Mouse (Mus musculus) natural killer cell, adult 2 months (primary cell): ENCODE results near the gene Pml.

Experiments used
- DNase-seq, 2 experiments: peaks; one replicate each; pipeline ENCODE4 v3.0.0; 2022; ENCODE audit warnings: low spot score in 2 of 2

Gene Pml

DNA sequence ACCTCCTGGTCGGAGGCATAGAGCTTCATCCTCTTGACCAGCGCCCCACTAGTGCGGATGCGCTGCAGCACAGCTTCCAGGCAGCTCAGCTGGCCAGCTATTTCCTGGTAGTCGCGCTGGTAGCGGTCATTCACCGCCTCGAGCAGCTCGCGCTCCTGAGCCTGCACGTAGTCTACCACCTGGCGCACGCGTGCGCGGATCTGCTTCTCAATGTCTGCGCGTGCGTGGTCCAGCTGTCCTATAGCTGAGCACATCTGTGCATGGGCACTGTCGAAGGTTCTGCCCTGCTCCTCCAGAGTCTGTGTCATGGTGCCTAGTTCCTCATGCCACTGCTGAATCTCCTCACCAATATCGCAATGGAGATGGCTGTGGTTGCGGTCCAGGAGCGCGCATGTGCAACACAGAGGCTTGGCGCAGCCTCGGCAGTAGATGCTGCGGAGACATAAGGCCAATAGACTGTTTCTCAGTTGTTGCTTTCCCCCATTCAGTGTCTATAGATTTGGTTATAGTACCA, 15.0 kb downstream of the Pml start:
- no peak for DNase-seq

DNA sequence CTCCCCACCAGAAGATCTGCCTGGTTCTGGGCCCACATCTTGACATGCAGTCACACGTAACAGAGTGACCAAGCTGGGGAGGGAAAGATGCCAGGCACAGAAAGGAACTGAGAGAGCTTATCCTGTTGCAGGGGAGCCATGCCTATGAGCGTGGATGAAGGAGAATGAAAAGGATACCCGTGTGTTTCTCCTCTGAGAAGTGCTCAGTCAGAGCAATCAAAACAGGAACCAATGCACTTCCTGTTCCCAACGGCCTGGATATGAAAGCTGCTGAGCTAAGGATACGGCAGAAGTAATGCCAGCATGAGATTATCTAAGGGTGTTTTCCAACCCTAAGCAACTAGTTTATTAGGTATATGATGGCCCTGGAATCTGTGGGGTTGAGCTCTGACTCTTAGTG, 17.2 kb downstream of the Pml start:
- no peak for DNase-seq

DNA sequence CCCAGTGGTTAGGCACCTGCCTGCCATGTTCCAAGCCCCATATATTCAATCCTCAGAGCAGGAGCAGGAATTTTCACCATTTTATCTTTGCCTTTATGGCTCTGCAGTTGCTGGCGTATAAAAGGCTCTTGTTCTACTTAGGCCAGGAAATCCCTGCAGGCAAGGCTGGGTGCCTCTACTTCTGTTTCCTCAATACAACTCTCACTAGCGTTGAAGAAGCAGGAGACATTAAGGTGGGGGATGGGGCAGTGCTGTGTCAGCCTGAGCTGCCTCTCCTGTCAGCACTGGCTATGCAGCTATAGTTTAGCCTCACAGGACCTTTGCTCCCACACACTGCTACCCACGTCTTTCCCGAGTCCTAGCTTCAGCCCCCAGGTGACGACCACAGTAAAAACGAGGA, 17.8 kb downstream of the Pml start:
- DNase-seq, result no peak

DNA sequence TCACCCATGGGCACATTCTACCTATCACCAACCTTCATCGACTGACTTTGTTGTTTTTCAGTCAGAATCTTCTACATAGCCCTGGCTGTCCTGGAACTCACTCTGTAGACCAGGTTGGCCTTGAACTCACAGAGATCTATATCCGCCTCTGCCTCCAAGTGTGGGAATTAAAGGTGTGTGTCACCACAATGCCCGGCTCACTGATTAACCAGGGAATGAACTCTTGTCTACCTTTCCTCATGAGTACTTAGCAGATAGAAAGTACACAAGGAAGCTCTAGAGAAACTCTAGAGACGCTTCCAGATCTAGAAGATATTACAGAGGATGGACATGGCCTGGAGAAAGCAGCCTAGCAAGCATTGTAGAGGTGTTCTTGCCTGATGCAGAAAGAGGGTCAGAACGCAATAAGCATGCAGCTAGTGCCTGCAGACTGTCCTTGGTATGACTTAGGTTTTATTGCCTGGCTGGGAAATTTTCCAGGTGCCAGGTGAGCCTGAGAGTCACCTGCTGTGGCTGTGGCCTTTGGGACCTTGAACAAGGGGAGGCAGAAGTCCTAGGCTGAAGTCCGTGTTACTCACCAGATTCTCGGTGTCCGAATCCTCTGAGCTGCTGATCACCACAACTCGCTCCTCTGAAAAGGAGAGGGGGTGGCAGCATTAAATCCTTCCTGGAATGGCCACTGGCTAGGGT, 20.7 kb downstream of the Pml start:
- DNase-seq, result no peak

DNA sequence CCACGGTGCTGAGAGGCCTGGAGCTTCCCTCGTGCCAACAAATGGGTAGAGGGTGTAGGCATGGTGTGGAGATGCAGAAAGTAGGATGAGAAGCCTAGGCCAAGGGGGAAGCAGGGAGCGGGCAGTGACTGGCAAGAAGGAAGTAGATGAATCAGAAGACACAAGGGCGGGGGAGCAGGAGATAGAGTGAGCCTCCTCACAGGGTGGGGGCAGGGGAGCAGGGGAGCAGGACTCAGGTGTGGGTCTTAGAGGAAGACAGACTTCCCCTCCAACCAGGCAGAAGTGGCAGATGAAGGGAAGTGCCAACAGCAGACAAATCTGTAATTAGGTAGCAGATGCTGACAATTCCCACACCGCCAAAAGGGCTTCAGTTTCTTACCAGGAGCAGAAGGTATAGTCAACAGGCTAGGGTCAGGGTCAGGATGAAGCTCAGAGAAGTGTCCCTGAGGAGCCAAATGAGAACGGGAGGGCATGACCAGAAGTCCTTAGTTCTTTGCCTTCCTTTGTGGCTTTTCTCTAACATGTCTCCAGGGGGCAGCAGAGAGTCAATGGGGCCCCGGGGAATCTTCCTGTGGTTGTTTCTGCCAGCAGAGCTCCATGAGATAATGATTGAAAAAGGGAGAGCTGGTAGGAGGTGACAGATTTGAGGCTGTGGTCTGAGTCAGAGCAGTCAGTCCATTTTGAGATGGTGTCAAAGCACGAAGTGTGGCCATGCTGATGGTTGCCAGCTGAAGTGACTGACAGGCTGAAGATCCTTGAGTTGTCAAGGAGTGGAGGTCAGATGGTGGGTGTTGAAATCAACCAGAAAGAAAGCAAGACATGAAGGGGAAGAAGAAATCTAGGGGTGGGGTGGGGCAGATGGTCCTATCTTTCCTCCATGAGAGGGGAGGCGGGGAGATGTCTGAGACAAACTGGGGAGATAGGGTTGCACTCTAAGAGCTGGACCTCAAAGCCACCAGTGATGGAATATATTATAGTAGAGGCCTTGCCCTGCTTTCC, 23.4 kb downstream of the Pml start:
- DNase-seq, result peak; percentile 47 to 66

DNA sequence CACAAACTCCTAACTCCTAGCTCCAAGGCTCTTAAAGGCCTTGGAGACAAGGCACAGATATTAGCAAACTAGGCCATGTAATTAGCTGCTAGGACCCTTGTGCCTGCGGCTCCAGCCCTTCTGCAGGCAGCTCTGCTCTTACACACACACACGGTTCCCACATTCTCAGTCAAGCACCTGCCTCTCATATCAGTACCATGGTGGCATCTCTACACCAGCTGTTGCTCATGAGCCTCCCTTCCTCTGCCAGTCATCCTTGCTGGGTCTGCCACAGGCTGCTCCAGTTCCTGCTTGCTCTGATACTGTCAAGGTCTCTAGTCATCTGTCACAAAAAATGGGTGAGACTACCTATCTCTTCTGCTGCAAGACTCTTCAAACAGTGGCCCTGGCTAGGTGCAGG, 25.2 kb downstream of the Pml start:
- no peak for DNase-seq

DNA sequence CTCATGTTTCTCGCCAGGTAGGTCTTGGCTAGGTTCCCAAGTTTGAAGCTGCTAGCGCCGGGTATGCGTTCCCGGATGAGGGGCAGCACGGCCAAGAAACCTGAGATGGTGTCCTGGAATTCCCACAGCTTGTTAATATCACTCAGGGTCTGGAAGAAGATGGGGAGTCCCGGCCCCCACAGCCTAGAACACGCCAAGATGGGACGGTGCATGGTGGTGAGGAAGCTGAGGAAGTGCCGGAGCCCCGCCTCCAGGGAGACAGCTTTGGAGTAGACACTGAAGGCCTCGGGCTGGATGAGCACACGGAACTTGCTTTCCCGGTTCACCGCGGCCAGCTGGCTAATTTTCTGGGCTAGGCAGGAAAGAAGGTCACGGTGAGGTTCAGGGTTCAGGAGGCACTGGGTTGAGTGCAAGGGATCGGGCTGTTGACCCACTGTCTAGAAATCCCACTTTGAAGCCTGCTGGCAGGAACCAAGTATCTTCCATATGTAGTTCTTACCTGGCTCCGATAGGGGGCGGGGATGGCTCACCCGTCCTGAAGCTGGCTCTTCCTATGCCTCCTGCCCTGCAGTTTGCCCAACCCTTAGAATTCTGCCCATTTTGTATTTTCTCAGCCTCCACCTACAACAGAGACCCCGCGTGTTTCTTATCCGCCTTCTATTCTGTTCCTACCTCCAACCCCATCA, 29.2 kb downstream of the Pml start:
- DNase-seq, result peak in 1 of 2 experiments; percentile 41

DNA sequence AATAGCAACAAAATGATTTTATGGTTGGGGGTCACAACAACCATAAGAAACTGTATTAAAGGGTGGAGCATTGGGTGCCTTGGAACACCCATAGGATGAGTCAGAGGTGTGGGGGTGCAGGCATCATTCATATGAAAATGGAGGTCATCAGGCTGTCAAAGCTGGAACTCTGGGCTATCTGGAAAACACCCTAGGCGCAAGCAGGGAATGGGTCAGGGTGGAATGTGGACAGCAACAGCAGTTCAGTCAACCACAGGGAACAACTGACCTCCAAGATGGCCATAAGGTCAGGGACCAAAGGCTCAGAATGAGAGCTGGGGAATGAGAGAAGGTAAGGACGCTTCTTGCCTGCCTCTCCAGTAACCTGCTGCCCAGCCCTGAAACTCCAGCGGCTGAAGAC, 31.0 kb downstream of the Pml start:
- DNase-seq, result no peak

DNA sequence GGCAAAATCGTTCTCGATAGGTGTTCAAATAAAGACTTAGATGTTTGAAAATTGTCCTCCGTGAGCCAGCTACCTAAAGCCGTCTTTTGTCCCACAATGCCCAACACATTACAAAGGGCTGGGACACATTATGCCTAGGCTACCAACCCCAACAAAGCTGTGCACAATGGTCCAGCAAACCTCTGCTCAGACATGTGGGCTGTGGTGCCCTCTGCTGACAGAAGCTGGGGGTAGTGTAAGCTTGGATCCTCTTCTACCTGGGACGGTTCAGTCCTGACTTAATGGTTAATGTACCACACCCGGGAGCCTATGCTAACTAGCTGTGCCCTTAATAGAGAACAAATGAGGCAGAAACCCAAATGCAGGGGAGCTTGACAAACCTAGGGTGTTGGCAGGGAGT, 33.2 kb downstream of the Pml start:
- no peak for DNase-seq

DNA sequence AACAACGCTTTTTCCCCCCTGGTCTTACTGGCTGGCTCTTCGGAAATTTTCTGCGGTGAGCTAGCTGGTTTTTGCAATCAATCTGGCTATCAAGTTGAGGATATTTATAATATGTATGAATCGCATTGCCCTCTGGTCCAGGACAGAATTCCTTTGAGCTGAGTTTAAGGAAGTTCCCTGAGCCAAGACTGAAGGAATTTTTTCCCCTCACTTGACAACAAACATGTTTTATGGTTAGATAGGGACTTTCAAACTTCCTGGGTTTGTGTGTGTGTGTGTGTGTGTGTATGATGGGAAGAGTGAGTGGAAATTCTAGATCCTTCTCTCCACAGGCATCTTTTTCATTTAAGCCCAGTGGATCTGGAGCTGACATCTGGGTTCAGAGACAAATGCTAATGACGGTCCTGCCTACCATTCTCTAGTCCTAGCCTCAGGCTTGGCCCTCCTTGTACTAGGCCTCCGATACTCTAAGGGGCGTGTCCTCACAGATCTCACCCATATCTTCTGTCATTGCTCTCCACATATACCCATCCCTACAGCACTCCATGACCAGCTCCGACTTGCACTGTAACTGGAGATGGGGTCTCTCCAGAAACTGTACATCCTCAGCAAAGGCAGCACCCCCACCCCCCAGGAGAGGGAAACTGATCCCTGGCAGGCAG, 34.9 kb downstream of the Pml start:
- DNase-seq, result no peak

DNA sequence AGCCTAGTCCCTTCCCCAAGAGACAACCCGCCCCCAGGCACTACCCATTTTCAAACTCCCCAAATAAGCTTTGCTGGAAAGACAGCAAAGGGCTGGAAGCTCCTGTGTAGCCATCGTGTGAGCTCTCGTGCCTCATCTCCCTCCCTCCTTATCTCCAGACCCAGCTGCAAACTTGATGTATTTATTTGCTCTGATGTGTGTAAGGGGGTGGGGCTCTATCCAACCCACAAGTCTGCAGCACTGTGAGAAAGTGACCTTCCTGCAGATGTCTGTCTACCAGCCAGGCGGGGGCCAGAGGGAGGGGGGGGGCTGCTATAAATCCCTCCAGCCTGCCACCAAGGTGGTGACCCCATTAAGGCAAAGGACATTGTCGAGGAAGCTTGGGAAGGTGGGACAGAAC, 35.7 kb downstream of the Pml start:
- DNase-seq, result no peak

DNA sequence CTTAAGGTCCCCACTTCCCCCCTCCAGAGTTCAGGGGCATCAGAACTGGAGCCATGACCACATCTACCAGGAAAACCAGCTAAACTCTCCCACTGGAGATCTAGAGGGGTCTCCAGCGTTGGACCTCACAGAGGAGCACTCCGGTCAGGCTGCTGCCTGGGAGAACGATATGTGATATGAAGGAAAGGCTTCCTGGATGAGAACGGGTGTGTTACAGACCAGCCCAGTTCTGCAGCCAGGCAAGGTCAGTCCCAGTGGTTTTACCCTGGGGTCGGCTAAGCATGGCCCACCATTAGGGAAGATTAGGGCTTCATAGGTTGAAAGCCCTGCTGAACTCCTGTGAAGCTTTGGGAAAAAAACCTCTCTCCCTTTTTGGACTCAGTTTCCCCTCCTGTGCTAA, 36.2 kb downstream of the Pml start:
- no peak for DNase-seq

DNA sequence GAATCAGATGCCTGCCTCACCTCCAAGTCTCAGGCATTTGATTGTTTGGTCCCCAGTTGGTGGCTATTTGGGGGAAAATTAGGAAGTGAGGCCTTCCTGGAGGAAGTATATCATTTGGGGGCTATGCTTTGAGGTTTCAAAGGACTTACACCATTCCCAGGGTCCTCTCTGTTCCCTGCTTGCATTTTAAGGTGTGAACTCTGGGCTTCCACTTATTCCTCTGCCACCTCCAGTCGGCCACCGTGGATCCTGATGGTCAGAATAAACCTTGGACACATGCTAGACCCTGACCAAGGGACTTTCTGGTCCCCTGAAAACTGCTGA, 39.3 kb downstream of the Pml start:
- DNase-seq, result no peak

DNA sequence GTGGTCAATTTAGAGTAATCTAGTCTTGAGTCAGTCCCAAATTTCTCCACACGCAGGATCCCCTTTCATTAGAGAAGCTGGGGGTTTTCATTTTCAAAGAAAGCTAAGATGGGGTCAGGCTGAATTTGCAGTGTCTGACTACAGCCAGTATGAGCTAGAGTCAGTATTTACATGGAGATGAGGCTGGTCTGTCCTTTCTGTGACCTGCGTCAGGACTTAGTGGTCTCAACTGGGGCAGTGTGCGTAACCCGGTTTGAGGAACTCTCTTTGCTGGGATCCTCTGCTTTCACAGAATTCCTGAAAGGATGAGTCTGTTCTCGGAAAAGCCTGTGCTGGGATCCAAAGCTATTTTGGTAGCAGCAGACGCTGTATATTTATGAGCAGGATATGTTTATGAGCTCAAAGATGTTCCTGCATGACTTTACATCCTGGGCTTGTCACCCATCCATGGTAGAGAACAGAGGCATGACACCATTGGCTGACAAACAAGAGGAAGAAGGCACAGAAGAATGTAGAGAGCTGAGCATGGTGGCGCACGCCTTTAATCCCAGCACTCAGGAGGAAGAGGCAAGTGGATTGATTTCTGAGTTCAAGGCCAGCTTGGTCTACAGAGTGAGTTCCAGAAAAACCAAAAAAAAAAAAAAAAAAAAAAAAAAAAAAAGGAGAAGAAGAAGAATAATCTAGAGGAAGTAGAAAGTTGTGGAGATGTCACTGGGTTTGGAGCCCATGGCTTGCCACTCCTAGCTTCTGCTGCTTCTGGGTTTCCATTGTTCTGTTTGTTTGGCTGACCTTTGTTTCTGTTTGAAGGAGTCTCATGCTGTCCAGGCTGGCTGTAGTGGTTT, 39.9 kb downstream of the Pml start:
- DNase-seq, result no peak

DNA sequence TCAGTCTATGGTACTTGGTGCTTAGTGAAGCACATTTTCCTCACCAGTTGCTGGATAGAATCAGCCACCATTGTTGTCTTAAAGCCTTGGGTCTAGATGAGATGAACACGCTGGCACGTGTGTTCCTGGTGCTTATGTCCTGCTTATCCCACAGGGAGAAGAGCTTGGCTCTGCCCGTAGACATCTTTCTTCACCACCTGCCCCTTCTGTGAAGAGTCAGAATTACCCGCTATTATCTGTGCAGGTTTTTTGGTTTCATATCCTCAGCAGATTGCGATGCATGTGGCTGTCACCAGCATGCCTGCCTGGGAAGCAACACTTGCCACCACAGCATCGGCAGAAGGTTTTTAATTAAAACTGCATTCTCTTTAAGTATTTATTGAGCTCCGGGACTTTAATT, 43.6 kb downstream of the Pml start:
- DNase-seq, result no peak

DNA sequence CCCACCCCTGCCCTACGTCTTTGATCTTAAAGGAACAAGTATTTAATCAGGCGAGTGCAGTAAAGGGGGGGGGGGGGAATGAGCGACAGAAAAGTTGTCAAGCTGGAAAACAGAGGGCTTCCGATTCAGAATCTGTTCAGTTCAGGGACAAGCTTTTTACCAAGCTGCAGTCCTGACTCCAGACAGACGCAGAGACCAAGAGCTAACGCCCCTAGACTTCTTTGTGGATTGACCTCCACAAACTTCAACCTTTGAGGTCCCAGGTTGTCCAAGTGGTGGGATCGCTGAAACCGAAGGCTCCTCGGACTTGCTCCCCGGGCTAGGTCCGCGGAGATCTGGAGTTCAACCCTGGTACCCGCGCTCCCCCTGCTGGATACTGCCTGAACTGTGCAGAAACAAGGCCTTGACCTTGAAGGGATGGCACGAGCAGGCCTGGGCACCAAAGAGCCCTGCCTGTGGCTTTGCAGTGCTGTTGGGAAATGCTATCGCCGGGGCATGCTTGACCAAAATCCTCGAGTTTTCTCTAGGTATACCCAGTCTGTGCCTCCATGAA, 45.1 kb downstream of the Pml start:
- DNase-seq, result peak; percentile 77 to 88

DNA sequence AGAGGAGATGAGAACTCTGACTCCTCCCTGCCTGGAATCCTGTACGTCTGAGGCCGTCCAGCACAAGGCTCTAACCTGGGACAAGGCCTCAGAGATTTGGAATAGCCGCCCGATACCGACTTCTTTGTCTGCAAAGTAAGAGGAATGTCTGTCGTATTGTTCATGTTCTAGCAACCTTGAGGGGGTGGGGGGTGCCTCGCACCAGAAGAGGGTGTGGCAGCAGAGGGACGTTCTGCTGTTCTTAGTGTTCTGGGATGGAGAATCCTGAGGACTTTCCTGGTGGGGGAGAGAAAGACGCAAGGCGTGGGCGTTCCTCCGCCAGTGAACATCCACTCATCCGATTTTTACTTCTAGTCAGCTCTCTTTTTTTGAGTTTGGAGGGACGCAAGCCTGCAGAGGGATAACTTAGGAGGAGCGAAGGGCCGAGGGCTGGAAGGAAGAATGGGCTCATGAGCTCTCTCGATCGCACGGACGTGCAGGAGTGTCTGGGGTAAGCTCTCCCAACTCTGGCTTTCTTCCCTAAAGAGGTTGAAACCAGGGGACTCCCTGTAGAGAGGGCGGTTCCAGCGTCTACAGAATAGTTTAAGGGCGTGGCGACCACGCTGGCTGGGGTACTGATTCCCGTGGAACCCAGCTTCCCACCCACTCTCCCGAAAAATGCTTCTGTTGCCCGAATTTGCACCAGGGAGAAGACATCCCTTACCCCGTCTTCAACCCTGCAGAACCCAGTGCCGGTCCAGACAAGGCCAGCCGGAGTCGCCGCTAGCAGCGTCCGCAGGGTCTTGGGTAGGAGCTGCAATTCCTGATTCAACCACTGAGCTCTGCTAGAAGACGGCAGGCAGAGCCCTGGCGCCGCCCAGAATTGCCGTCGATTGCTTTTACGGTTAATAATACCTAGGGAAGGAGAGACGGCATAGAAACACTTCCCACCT, 45.8 kb downstream of the Pml start, which contains the start of the genes Islr and Islr2:
Islr (minus strand) TSS at position 791 of the 932 bp plus-strand sequence.
Islr2 (minus strand) TSS at position 804 of the 932 bp plus-strand sequence.
- peak; percentile 47 to 61 for DNase-seq

DNA sequence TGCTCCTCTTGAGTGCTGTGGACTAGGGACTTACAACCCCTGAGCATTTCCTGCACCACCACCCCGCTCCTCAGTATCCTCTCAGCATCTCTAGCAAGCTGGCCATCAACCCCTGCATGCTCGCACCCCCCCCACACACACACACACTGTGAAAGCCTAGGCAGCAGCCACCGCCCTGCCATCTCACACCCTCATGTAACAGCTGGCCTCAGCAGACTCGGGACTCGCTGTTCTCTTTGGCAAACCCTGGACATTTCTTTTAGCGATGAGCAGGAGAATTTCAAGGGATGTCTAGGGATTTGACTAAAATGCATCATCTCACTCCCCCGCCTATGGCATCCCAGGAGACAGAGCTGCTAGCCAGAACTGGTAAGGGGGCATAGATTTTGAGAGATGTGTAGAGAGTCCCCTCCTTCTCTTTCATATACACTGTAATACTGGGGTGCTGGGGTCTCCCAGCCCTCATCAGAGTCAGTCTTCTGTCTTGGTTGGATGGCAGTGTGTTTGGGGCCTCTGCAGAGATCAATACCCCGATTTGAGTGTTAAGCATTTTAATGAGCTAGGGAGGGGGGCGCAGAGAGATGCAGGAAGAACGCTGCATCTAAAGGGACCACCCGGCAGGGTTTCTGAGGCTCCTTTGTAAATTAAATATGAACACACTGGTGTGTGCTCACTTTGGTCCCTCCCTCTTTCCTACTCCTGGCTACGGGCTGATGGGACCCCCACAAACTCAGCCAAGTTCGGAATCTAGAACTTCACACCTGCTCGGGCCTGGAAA, 46.7 kb downstream of the Pml start:
- DNase-seq, result no peak
